Mouse (Mus musculus) cerebellum, adult 8-10 months (tissue): ENCODE measurements around the gene Map6.
"Not testable (repeated sequence)": the region's sequence is repeated elsewhere in the genome, so short reads cannot be mapped to it uniquely, and the experiment has no call there.

Experiments used
- DNase-seq: peaks from one replicate; pipeline ENCODE4 v3.0.0; 2022

Gene Map6

GRCm38 (mm10) chr7:99360021-99360802 is 93.0 kb downstream of the Map6 start:
- no peak for DNase-seq

DNA sequence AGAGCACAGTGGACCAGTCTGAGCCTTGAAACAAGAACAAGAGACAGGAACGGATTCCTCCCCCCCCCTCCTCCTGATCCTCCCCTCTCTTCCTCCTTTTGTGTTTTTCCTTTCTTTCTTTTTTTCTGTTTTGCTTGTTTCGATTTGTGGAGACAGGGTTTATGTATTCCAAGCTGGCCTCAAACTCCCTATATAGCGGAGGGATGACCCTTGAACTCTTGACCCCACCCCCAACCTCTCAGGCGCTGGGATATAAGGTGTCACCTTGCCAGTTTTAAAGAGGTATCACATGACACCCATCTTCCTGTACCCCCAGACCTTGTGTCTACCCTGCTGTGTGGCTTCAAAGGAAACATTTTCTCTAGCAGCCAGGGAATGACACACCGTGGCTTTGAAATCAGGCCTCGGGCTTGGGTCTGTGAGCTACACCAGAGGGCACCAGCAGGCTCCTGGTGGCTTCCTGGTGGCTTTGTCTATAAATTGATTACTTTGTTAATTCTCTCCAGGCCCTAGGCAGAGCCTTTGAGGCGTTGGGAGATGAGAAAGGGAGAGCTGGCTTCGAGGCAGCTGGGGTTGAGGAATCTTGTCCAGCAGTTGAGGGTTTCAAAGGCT is 93.7 kb downstream of the Map6 start:
- no peak for DNase-seq

DNA sequence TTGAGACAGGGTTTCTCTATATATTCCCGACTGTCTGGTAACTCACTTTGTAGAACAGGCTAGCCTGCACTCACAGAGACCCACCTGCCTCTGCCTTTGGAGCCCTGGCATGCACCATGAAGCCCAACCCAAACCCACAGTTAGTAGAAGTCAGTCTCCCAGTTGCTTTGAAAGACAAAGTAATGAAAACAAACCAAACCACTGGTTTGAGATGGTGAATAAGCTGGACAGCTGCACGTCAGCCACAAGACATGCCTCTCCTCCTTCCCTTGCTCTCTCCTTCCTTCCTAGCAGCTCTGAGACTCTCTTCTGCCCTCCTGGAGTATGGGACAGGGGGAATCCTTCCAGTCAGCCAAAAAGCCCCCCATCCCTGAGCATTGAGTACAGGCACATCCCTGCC is 94.9 kb downstream of the Map6 start:
- DNase-seq: no peak

DNA sequence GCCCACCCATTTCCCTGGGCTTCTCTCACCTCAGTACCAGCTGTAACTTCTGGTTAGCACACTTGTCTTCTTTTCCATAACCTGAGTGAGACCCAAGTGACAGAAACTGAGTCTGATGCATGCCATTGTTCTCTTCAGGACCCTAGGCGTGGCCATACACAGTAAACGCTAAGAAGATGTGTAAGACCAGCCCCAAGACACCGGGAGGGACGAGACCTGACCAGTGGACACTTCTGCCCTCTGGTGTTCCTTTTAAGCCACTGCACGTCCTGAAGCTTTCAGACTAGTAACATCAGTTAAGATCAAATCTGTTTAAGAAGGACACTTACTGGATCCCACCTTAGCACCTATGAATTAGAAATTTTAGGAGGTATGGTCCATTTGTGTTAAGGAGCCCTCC is 97.8 kb downstream of the Map6 start:
- DNase-seq: no peak

GRCm38 (mm10) chr7:99366716-99367115 is 99.5 kb downstream of the Map6 start:
- no peak for DNase-seq

- not testable (repeated sequence) for DNase-seq
These were observed 107.1 kb downstream of the Map6 start for GRCm38 (mm10) chr7:99374325-99374724.

DNA sequence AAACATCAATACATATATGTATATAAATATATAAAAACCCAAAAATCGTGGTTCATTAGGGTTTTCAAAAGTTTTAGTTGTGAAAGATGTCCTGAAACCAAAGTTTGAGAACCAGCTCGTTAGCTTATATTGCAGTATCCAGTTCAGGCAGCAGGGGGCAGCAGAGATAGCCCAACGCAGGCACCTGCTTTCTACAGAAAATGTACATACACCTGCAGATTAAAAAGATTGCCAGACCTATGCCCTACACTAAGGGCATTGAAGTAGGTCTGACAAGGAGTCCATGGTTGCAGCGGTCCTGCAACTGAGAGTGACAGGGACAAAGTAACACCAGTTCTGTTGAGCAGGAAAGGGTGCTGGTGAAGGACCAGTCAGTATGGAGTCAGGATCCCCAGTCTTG is 108.2 kb downstream of the Map6 start:
- peak; percentile 86 for DNase-seq

DNA sequence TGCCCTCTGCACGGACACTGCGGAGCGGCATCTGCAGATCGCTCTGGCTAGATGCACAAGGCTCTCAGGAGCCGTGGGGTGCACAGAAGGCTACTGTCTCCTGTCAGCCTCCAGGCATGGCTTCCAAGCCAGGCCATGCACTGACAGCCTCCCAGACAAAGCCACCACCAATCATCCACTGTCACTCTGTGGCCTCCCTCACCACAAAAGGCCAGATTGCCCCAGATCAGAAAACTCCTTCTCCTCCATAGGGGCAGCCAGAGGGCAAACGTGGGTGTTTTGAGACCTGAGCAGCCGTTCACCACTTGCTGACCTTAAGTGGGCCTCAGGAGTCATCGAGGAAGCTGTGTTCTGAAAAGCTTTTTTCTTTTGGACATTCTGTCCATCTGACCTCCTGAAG is 111.6 kb downstream of the Map6 start:
- DNase-seq: no peak

DNA sequence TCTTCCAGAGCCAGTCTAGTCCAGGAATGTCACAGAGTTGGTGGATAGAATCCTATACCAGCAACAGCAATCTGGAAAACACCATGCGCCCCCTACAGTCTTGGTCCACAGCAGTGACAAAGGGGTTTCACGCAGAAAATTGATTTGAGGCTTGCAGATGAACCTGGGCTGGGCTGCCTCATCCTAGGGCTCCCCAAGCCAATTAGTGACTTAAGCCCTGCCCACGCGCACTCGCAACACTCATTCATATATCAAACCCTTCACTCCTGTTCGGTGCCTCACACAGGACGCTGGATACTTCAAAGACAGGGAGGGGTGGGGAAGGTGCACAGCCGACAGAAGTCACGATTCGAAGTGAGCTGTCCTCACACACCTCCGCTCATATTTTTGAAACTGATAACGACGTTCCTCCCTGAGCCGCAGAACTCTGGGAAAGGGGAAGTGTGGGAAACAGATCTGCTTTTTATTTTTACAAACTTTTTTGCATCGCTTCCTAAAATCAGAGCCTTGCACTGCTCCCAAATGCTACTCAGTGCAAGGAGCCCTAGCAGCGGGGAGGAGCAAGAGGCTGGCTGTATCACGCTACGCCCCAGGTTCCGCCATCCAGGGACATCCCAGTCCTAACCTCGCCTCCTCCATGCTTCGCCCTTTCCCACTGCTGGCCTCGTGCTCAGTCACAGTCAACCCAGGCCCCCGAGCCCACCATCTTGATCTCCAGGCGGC is 113.4 kb downstream of the Map6 start:
- DNase-seq: no peak

DNA sequence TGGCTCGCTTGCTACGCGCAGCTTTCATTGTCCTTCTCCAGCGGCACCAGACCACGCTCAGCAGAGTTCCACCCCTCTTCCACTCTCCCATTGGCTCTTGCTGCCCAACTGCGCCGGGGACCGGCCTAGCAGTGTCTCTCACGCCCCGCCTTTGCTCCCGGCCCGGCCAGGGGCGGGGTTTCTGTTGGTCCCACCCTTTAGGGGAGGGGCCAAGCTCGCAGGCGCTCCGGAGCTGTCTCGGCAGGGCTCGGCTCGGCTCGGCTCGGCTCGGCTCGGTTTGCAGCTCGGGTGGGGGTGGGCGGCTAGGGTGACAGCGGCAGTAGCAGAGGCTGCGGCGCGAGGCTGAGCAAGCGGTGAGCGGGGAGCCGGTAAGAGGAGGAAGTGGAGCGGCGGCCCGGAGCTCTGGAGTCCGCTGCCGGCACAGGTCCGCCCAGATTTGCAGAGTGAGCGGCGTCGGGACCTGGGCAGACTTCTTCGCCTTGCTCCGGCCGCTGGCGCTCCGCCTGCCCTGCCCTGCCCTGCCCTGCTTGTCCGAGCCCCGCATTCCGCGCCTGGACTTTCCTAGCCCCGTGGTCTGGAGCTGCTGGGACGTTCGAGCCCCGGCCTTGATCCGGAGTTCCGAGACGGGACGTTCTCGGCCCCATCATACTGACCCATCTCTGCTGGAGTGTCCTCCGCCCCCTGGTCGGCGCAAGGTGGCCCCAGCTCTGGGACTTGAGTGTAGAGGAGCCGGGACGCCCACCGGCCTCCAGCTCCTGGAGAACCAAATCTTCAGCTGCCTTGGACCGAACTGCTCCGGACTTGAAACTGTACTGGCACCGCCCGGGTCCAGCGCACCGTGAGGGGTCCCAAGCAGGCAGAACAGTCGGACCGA is 114.2 kb downstream of the Map6 start, which contains the start of gene Gdpd5:
TSS of gene Gdpd5 (plus strand) at position 201 of the 874 bp plus-strand sequence.
- peak; percentile 99 for DNase-seq

GRCm38 (mm10) chr7:99382088-99383000 is 115.1 kb downstream of the Map6 start:
- no peak for DNase-seq

DNA sequence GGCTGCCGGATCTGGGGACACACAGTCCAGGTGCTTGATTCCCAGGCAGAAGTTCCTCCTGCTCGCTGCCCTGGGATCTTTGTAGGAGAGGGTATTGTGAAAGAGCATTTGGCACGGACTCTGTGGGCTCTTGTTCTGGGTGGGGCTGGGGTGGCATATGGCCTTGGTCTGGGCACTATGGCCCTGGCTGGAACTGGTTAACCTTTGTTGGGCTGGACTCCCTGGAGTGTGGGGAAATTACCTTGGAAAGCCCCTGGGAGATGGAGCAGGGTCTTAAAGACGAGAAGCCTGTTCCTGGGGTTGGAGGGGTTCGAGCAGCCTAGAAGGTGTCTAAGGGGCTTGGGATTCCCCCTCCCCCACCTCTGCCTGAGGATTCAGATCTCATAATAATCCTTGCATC is 116.0 kb downstream of the Map6 start:
- no peak for DNase-seq

DNA sequence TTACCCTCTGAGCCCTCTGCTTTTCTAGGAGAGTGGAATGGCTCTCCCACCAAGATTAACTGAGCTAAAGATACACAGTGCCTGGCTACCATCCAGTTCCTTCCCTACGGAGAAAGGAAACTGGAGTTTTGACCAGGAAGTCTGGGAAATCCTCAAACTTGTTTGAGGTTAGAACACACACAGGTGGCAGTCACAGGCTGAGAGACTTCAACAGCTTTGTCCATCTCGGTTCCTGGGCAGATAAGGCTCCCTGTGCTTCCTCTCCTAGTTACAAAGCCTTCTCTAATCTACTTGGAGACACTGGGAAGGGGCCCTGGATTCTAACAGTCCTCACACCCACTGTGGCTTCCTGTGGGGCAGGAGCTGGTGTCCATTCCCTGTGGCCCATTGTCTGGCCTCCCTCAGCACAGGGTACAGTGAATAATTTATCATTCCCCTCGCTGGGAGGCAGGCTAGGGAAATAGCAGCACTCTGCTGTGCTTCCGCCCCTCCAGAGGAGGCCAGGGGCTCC is 116.9 kb downstream of the Map6 start:
- DNase-seq: no peak

DNA sequence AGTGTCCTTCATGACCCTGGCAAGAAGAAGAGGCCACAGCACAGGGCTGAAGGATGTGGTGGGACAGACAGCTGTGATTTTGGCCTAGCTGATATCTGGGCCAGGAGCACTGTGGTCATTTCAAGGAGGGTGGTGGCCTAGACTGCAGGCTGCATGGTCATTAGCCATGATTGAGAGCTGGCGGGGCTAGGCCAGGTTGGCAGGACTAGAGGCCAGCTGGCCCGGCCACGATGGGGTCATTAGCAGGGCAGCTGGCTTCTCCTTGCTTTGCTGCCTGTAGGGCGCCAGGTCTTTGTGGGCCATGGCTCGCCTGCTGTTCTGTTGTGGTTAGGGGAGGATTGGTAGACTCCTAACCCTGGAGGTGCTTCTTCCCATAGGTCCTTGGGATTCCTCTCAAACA is 118.8 kb downstream of the Map6 start:
- peak; percentile 67 for DNase-seq
